Mouse (Mus musculus): ENCODE results near the gene Kiss1r.
"Not testable (repeated sequence)": the region's sequence is repeated elsewhere in the genome, so short reads cannot be mapped to it uniquely, and the experiment has no call there.

Kiss1r gene

DNA sequence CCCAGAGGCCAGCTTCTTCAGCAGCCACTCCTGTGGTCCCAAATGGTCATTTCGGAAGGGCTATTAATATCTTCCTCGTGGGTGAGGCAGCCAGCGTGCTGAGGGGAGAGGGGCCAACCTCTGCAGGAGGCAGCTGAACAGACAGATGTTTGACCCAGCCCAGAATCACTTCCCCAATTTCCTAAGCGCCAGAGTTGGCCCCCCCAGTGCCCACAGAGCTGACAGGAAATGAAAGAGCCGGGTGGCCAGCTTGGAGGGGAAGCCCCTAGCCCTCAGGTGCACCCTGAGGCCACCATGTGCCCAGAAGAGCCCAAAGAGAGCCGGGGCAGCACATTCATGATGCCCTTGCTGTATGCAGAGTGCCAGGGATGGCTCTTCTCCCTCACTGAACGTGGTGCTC, 24.0 kb downstream of the Kiss1r start:
- no peak for DNase-seq (ENCODE audit: low spot score)

DNA sequence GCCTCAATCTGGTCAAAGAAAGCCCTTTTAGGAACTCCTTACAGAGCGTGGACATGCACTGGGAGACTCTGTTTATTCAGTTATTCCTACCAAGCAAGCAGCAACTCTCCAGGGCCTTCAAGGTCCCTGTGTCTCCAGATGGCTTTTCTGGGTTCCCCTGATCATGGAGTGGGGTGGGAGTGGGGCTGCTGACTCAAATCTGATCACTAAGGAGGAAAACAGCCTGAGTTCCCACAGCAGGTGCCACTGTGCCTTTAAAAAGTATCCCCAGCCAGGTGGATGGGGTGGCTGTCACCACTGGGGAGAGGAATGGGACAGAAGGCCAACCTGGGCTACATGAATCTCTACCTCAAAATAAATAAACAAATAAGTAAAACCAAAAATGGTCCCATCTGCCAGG, 26.2 kb downstream of the Kiss1r start:
- no peak for DNase-seq (ENCODE audit: low spot score)

DNA sequence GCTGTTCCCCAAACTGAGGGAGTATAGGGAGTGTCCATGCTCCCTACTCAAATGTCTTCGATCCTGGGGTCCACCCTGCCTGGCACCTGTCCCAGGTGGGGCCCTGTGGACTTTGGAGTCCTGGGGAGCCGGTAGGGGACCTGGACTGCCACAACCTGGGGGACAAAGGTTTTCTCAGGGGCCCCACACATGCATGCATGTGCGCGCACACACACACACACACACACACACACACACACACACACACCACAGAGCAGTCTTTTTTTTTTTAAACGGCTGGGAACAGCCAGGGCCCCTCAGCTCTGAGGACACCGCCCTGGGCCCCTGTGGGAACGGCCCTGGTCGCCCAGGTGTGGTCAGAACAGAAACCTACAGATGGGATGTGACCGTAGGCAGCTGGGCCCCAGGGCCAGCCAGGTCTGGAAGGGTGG, 26.7 kb downstream of the Kiss1r start:
- DNase-seq (ENCODE audit: low spot score) = no peak

DNA sequence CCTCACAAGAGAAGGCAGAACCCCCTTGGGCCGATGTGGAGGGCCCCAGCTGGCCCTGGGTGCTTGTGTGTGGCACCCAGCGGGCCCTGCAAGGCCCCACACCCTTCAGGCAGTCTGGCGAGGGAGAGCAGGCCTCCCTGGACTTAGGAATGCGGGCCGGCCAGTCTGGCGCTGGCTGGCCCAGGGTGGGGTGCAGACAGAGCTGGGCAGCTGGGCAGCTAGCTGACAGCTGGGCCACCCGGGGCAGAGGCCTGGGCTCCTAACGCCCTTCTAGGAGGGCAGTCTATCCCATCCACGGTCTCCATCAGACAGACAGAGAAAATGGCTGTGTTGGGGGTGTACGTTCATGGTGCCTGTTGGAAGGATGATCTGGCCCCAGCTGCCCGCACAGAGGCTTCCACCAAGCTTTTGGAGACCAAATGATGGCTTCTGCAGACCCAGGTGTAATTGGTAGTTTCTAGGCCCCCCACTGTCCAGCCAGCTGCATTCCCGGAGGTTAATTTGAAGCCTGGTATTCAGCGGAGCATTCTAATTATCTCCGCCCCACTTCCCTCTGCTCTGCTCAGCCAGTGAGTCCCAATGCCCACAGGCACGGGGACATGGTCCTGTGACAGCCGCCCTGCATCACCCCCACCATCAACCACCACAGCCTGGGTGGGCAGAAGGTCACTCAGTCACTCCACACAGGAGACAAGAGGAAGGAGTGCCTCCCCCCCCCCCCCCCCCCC, 28.9 kb downstream of the Kiss1r start:
- no peak for DNase-seq (ENCODE audit: low spot score)

DNA sequence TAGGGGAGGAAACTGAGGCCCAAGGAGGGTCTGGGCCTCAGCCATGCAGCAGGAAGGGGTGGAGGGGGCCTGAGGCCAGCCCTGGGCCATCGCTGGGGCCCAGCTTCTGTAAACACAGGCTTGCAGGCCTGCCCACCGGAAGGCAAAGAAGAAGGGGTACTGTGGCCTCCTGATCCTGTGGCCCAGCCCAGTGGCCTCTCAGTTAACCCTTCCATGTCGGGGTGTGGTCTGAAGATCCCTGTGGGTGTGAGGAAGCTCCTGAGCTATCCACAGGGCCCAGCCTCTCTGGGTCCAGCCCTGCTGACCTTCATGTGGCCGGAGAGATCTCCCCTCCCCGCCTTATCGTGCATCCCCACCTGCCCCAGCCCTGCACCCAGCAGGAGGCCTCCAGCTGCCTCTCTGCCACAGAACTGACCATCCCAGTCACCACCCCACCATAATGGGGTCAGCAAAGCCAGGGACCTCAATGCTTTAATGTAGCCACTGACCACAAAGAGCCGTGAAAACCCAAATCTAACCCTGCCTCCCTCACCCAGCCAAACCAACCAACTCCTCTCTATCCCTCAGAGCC, 30.1 kb downstream of the Kiss1r start:
- DNase-seq (ENCODE audit: low spot score) = no peak

DNA sequence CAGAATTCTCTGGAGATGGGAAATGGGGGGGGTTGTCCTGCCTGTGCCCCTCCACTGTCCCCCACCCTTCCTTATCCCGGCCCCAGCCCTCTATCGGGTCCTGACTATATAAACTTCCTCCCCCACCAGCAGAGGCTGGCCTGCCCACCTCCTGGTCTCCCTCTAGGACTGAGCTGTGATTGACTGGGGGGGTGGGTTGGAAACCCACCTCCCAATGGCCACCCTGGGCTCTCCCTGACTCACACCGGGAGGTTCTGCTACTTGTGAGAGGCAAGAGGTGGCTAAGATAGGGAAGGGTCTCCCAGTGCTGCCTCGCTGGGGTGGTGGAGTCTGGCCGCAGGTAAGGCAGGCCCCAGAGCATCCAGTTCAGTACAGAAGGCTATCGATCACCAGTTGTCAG, 30.7 kb downstream of the Kiss1r start:
- DNase-seq (ENCODE audit: low spot score) = no peak

DNA sequence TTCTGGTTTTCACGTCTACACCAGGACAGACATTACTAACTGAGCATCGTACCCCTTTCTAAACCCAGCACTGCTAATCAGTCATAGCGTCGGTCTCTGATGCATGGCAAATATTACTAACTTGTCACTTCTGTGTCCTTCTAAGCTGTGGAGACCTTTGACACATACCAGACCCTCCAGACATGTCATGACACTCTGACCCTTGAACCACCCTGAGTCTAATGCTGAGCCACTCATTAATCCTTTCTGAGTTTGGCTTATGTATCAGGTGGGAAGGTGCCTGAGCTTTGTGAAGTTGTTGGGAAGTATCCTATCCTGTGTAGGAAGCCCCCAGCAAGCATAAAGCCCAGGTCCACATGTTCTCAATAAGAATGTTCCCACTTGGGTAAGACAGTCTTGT, 33.1 kb downstream of the Kiss1r start:
- no peak for DNase-seq (ENCODE audit: low spot score)

DNA sequence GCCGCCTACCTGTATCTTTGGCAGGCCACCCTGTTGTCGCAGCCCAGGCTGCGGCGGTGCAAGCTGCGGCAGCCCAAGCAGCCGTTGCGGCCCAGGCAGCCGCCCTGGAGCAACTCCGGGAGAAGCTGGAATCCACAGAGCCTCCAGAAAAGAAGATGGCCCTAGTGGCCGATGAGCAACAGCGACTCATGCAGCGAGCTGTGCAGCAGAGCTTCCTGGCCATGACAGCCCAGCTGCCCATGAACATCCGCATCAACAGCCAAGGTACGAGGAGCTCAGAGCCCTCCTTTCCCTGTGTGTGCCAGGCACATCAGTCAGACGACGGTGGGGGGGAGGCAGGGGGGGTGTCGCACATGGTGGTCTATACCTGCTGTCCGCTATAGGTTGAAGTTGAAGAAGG, 33.9 kb downstream of the Kiss1r start:
- no peak for DNase-seq (ENCODE audit: low spot score)

DNA sequence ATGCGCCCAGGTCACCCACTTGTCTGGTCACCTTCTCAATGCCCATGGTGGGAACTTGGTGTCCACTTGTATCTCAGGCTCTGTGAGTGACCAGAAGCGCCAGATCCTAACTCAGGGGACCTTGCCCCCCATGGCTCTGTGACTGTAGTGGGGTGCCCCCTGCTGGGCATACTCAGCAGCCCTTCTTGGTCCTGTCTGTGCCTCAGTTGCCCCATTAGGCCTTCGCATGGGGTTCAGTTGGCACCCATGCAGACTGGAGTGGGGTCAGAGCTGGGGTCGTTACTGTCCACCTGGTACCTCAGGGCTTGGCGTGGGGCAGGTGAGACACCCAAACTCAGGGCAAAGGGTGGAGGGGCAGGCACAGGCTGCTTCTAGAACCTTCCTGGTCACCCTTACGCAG, 37.2 kb downstream of the Kiss1r start:
- DNase-seq (ENCODE audit: low spot score) = no peak

DNA sequence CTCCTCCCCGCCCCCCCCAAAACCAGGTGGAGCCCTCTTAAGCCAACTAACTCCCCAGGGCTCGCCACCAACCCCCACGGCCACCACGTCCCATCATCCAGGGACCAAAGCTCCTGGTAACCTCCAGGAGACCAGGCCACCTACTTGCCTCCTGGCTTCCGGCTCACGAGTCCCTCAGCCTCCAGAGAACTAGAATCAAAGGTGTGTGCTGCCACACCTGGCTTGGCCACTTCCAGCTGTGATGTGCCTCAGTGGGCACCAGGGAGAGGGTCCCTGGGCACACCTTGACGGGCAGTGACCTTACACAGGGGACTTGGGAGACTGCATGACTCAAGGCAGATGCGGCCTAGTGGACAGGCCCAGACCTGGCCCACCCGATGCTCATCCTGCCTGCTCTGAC, 38.9 kb downstream of the Kiss1r start:
- DNase-seq (ENCODE audit: low spot score) = no peak

DNA sequence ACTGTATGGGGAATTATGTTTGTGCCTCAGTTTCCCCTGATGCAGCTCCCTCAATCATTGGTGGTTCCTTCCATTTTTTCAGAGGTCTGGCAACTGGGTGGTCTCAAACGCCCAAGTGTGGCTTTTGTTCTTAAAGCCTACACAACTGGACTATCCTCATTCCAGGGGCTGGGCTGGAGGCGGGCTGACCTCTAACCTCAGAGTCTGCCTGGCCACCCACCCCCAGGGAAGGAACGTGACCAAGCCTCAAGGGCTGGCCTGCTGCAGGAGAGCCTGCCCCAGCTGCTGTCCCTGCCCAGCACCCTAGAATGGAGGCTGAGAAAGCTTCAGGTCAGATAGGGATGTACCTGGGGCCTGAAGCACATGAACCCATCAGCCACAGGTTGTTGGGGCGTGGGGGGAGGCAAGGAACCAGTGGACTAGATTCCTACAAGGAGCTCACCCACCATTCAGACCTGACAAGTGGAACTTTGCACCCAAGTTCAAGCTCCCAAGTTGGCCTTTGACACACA, 39.9 kb downstream of the Kiss1r start:
- DNase-seq (ENCODE audit: low spot score) = no peak

DNA sequence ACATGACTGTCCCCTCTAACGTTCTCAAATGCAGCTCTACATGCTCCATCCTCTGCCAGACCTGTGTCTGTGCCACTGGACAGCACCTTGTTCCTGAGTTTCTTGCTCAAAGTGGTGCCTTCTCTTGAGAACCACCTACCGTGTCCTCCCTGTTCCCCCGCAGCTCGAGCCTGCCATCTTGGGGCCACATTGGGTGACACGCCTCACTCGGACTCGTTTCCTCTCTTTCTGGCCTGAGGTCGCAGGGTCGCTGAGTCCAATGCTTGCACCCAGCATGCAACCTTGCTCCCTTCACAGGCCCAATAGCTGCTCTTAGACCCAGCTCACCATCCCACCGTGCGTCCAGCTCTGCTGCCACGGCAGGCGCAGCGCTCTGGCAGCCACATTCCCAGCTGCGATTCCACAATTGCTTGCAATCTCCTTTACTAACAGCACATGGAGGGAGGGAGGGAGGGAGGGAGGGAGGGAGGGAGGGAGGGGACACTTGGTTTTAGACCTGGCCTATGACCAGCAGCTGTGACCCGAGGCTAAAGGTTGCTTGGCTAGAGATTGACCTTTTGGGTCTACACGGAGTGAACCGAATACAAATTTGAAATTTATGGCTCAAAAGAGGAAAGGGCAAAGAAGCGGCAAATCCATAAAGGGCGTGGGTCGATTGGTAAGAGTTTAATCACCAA, 41.5 kb downstream of the Kiss1r start:
- DNase-seq (ENCODE audit: low spot score) = peak; percentile 62

DNA sequence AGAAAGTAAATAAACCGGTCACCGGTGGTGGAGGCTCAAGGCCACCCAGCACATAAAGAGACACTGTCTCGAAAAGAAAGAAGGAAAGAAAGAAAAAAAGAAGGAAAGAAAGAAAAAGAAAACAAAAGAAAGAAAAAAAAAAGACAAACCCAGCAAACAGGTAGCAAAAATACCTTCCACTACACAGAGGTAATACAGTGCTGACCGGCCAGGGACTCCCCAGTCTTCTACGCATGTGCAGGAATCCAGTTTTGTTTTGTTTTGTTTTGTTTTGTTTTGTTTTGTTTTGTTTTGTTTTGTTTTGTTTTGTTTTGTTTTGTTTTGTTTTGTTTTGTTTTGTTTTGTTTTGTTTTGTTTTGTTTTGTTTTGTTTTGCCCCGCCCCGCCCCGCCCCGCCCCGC, 42.6 kb downstream of the Kiss1r start:
- not testable (repeated sequence) for DNase-seq (ENCODE audit: low spot score)

DNA sequence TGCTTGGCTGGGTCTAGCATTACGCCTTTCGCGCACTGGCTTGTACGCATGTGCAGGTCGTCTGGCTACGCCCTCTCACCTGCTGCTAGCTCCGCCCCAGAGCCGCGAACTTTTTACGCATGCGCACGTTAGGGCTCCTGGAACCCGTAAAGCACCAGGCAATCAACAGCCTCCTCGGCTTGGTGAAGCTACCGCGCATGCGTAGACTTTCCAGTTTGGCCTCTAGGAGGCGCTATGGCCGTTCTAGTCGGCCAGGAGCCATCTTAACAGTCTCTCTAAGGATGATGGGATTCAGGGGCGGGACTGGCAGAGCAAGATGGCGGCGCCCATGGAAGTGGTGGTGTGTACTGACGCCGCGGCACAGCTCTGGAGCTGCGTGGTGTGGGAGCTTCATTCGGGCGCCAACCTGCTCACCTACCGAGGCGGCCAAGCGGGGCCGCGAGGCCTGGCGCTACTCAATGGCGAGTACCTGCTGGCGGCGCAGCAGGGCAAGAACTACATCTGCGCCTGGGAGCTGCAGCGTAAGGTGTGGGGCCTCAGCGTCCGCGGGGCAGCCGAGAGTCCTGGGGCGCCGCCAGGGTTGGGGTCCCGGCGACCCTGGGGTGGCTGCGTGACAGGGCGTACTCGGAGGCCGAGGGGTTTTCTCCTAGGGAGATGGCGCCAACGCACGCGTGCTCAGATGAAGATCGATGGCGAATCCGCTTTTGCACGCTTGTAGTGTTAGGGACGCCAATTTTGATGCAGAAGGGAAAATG, 43.3 kb downstream of the Kiss1r start, which contains the start of gene Wdr18:
TSS of gene Wdr18 (plus strand) at position 306 of the 755 bp plus-strand sequence.
- peak; percentile 100 for DNase-seq (ENCODE audit: low spot score)

DNA sequence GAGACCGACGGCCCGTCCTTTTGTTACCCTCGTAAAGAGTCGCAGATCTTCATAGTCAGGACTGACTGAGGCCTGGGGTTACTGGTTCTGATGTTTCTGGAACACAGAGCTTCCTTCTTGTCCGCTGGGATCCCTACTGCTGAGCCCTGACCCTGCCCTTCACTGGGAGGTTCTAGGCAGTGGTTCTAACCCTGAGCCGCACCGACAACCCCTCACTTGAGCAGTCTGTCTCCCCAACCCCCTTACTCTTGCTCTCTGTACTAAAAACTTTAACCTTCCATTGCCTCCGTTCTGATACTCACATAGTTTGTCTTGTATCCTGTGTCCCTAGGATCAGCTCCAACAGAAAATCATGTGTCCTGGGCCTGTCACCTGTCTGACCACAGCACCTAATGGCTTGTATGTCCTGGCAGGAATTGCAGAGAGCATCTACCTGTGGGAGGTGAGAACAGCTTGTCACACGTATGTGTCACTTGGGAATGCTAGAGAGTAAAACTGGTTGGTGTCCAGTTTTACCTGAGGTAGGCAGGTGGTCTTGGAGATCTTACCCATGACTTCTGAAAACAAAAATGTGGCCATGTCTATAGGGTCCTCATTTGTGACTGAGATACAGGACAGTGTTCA, 44.0 kb downstream of the Kiss1r start:
- DNase-seq (ENCODE audit: low spot score) = no peak

DNA sequence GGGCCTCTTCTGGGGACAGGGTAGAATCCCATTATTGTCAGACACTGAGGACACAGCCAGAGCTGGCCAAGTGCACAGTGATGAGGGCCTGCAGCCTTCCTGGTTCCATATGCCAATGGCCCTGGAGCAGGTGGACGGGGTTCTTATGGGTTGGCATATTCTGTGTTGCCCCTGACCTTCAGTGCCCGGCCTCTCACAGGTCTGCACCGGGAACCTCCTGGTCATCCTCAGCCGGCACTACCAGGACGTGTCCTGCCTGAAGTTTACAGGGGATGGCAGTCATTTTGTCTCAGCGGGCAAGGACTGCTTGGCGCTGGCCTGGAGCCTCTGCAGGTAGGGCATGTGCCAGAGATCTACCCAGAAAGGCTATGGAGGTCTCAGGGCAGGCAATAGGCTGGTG, 48.0 kb downstream of the Kiss1r start:
- no peak for DNase-seq (ENCODE audit: low spot score)

DNA sequence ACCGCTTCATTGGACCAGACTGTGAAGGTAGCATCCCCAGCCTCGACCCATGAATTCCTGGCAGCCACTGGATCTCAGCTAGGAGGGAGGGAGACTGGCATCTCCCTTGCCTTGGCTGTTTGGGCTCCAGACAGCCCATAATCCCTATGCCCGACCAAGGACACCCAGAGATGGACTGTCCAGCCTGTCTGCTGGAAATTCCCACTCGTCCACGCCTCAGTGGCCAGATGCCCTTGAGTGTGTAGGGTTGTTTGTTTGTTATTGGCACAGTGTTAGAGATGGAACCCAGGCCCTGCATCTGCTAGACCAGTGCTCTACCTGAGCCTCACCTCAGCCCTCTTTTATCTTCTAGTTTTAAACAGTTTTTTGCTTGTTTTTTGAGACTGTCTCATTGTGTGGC, 48.6 kb downstream of the Kiss1r start:
- DNase-seq (ENCODE audit: low spot score) = no peak

DNA sequence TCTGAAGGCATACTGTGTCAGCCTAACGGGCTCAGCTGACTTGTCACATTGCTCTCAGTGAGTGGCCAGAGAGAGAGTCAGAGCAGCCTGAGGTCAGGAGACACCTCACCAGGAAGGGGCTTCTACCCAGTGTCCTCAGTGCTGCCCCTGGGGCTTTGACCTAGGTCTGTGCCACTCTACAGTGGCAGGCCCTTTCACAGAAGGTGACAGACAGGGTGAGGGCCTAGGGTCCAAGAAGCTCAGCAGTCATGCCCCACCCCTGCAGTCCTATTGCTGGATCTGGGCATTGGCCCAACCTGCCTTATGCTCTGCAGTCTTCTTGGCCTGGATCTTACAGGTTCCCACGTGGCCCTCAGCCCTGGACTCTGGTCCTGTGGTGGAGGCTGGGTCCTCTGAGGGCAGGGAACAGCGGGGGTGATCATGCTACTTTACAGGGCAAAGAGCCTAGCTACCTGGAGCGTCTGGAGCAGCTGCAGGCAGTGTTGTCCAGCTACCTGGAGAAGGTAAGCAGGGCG, 50.2 kb downstream of the Kiss1r start:
- no peak for DNase-seq (ENCODE audit: low spot score)

DNA sequence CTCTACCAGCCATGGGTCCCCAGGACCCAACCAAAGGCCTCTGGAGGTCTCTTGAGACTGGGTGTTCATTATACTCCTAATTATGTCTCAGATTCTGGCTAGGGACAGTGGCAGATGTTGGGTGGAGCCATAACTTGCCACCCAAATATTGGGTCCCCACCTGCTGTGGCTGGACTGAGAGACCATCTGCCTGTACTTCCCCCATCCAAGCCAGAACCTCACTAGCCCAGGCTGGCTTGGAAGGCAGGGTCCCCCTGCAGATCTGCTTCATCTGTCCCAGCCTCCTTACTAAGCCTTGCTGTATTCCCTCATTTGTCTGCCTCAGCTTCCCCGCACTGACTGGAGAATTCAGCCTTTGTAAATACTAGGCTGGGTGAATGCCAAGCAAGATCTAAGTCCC, 51.4 kb downstream of the Kiss1r start:
- no peak for DNase-seq (ENCODE audit: low spot score)

DNA sequence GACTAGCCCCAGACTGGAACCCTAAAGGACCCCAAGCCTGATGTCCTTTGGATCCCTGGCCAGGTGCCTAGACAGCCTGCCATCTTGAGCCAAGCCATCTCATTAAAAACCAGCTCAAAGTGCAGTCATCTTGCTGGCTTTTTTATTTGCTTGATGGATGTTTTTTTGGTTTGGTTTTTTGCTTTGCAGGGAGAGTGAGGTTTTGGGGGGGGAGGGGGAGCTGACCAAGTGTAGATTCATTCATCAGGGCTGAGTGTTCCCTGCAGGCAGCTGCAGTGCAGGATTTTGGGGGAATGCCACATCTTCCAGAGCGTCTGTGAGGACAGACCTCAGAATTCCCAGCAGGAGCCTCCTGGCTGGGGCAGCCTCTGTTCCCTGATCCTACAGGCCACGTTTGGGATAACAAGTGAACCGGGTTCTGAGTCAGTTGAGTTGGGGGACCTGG, 52.4 kb downstream of the Kiss1r start:
- no peak for DNase-seq (ENCODE audit: low spot score)

DNA sequence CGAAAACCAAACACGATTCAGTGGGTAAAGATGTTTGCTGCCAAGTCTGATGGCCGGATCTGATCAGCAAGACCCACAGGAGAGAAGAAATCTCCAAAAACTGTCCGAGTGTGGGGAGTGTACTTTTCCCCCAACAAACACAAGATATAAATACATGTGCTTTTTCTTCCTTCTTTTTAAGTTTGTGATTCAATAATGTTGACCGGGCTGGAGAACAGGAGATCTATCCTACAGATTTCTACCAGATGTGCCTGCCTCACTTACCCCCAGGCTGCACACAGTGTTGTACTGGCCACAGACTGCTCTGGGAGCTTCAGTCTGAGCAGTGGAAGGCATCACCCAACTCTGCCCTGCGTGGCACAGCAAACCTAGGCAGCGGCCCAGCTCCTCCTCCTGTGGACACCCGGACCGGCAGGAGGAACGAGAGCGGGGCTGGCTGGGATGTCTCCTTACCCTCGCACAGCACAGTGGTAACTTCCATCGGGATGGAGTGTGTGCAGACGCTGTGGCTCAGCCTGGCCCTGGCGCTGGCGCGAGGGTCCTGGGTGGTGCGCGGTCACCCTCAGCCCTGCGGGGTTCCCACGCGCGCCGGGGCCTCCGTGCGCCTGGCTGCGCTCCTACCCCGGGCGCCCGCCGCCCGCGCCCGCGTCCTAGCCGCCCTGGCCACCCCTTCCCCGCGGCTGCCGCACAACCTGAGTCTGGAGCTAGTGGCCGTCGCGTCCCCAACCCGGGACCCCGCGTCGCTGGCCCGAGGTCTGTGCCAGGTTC, 53.8 kb downstream of the Kiss1r start, which contains the start of gene Grin3b:
TSS of gene Grin3b (plus strand) at position 301 of the 768 bp plus-strand sequence.
- DNase-seq (ENCODE audit: low spot score) = no peak
